Mouse (Mus musculus): ENCODE results near the gene Arhgef17. TPM values are rescaled to one million over a fixed set of nuclear protein-coding genes. Genes with fewer than 3 reads are reported as not detected.

Gene Arhgef17
- polyA plus RNA-seq, 1 experiment from 2014 or later, result 1.7 TPM

DNA sequence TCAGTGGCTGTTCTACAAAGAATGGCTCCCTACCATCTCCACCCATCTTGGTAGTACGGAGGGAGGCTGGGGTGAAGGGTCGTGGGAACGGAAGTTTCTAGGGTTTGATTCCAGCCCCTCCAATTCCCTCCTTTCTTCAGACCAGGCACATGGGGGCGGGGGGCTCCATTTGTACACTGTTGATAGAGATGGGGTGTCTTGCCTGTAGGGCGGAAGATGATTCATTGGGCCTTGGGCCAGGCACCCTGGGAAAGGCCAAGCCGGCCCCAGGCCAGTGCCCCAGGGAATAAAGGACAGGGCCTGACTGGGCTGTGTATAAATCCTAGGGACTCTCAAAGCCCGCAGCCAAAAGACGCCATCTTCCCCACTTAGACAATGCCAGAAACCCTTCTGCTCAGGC, 23.8 kb downstream of the Arhgef17 start:
- no peaks in the 10 kb centered on the region for H3K9me3 ChIP-seq (replicated peaks)
- H3K36me3 ChIP-seq, result no peaks in the 10 kb centered on the region
- 0 out of 2 replicates have a peak, but pooled peaks cover 3% of the 10 kb centered on the region for H3K27me3 ChIP-seq (replicated peaks)
- no peak overlapping the region for H3K4me2 ChIP-seq
- 0 out of 2 replicates have a peak overlapping the region, but pooled peaks have one; percentile 20 for H3K27ac ChIP-seq
- peaks cover 48% of the 10 kb centered on the region for H3K4me1 ChIP-seq
- ATAC-seq, result no peak
- H3K4me3 ChIP-seq, result no peak overlapping the region
- WGBS (ENCODE audit: insufficient replicate concordance), result 77% methylated on average over 8 of the region's 8 CpGs
- H3K9ac ChIP-seq, result no peak overlapping the region

DNA sequence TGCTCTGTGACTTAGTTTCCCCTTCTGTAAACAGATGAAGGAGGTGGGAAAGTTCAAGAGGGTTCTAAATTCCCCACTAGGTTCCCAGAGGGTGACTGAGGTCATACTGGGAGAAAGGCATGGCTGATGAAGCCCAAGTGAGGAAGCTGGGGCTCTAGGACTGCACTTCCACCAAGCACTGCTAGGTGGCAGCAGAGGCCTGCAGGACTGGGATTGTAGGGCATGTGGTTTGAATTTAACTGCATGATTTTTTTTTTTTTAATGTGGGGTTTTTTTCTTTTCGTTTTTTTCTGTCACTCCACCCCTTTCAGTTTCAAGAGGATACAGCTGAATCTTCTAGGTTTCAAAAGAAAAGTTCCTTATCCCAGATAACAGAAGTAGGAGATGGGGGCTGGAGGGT, 24.7 kb downstream of the Arhgef17 start:
- no peaks in the 10 kb centered on the region for H3K9me3 ChIP-seq (replicated peaks)
- no peak overlapping the region for H3K4me2 ChIP-seq
- 0 out of 2 replicates have a peak overlapping the region, but pooled peaks have one; percentile 20 for H3K27ac ChIP-seq
- no peak overlapping the region for H3K4me3 ChIP-seq
- WGBS (ENCODE audit: insufficient replicate concordance), result 0% methylated on average over 1 of the region's 1 CpGs
- no peak overlapping the region for H3K9ac ChIP-seq
- 0 out of 2 replicates have a peak, but pooled peaks cover 3% of the 10 kb centered on the region for H3K27me3 ChIP-seq (replicated peaks)
- ATAC-seq, result no peak
- no peaks in the 10 kb centered on the region for H3K36me3 ChIP-seq
- H3K4me1 ChIP-seq, result peaks cover 42% of the 10 kb centered on the region

DNA sequence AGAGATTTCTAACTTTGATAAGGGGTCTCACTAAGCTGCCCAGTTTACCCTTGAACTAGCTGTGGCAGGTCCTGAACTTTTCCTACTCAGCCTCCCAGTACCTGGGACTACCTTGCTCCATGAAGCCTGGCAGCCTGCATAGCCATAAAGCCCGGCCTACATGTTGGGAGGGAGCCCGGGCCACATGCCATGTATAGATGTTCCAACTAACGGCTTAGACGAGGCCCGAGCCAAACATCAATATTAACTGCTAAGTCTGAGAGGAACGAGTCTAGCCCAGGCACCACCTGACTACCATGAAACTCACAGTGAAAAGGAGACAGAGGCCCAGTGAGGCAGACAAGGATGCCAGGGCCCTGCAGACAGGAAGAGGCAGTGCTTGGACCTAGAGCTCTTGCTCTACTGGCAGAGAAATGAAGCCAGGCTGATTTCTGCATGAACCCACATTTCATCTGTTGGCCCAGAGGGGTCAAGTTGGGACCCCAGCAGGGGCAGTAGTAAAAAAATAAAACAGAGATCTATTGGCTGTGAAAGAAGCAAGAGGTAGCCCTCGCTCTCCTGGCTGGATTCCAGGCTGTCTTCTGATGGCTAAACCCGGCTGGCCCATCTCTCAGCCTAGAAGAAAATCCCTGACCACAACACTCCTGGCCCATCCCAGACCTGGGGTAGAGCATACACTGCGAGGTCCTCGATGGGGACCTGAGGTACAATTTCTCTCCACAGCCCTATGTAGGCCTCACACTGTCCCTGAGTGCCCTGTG, 25.7 kb downstream of the Arhgef17 start:
- Histone ChIP-seq H3K27me3 (replicated peaks) (0 out of 2 replicates have a peak, but pooled peaks cover 3% of the 10 kb centered on the region), H3K36me3 (no peaks in the 10 kb centered on the region), H3K9me3 (replicated peaks) (no peaks in the 10 kb centered on the region), H3K4me2 (no peak overlapping the region), H3K27ac (no peak overlapping the region), H3K9ac (no peak overlapping the region), H3K4me3 (no peak overlapping the region), H3K4me1 (peaks cover 32% of the 10 kb centered on the region)
- 71% methylated on average over 10 of the region's 10 CpGs for whole genome bisulfite sequencing (ENCODE audit: insufficient replicate concordance)
- no peak for ATAC-seq

DNA sequence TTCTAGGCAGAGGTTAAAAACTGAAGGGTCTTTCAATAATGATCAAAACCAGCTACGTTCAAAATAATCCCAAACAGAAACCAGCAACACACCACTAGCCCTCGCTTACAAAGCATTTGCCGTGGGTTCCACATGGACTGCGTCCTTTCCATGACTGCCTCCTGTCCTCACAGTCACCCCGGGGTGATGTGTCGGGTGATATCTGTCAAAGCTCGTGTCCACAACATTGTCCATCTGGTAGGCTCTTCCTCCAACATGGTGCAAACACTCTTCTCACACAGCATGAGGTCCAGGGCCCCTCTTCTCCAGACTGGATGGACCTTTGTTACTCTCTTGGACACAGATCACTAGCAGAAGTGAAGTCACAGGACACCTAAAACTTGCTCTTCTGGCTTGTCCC, 26.9 kb downstream of the Arhgef17 start:
- Histone ChIP-seq H3K9ac (no peak overlapping the region), H3K4me1 (peaks cover 20% of the 10 kb centered on the region), H3K27ac (no peak overlapping the region), H3K36me3 (no peaks in the 10 kb centered on the region), H3K4me3 (no peak overlapping the region), H3K4me2 (no peak overlapping the region), H3K27me3 (replicated peaks) (0 out of 2 replicates have a peak, but pooled peaks cover 3% of the 10 kb centered on the region), H3K9me3 (replicated peaks) (no peaks in the 10 kb centered on the region)
- WGBS (ENCODE audit: insufficient replicate concordance), result 73% methylated on average over 7 of the region's 7 CpGs
- ATAC-seq, result no peak

DNA sequence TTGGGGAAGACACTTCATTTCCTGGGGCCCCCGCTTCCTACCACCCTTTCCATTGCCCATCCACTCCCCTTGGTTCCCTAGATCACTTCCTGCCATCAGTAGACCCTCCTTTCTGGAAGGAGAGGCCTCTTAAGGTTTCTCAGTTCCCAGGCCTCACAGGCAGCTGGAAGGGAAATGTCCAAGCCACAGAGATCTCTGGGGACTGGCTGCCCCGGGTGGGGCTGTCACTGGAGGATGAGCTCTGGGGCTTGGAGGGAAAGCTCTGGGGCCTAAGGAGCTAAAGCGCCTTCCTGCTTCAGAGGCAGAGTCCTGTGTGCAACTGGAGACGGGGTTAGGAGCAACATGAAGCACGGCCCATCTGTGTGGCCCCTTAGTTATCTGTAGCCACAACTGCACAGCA, 27.3 kb downstream of the Arhgef17 start:
- 44% methylated on average over 5 of the region's 5 CpGs for WGBS (ENCODE audit: insufficient replicate concordance)
- no peak for ATAC-seq
- no peak overlapping the region for H3K27ac ChIP-seq

DNA sequence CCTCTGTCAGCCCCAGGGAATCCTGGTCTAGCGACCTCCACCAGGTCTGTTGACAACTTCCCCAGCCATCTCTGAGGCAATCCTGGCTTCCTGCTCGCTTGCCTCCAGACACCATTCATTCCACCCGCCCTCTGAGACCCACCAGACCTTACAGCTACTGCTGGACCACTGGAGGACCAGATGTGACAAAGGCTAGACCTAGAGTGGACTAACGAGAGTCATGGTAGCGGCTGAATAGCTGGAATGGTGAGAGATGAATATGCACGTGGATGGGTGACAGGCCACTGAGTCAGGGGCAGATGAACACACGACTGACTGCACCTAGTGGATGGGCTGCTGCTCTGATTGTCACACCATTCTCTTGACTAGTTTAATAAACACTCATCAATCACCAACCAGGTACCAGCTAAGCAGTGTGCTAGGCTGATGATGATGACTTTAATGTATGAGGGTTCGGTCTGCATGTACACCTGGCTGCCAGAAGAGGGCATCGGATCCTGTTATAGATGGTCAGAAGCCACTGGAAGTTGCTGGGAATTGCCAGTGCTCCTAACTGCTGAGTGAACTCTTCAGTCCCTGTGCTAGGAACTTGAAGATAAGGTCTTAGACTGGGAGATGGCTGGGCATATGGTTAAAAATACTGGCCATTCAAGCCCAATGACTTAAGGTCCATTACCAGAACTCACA, 29.3 kb downstream of the Arhgef17 start:
- WGBS (ENCODE audit: insufficient replicate concordance), result 58% methylated on average over 9 of the region's 9 CpGs

More for the DNA sequence above, 27.3 kb downstream of the Arhgef17 start:
- Histone ChIP-seq H3K4me2 (no peak overlapping the region), H3K9me3 (replicated peaks) (no peaks in the 10 kb centered on the region), H3K4me1 (peaks cover 16% of the 10 kb centered on the region), H3K27me3 (replicated peaks) (0 out of 2 replicates have a peak, but pooled peaks cover 3% of the 10 kb centered on the region), H3K36me3 (no peaks in the 10 kb centered on the region), H3K4me3 (no peak overlapping the region), H3K9ac (no peak overlapping the region)

DNA sequence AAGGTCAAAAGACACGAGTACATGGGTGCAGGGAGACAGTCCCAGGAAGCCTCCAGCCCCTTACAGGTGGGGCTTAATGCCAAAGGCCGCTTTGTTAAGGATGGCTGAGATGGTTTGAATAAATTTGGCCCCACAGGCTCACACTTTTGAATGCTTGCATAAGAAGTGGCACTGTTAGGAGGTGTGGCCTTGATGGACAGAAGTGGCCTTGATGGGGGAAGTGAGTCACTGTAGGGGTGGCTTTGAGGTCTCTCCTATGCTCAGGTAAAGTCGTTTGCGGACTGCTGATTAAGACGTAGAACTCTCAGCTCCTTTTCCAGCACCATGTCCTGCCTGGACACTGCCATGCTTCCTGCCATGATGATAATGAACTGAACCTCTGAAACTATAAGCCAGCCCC, 34.1 kb downstream of the Arhgef17 start:
- Histone ChIP-seq H3K36me3 (no peaks in the 10 kb centered on the region), H3K27ac (no peak overlapping the region), H3K9me3 (replicated peaks) (no peaks in the 10 kb centered on the region), H3K4me3 (no peak overlapping the region), H3K4me2 (no peak overlapping the region), H3K9ac (no peak overlapping the region), H3K4me1 (peaks cover 25% of the 10 kb centered on the region), H3K27me3 (replicated peaks) (peaks cover 36% of the 10 kb centered on the region)
- ATAC-seq, result no peak
- WGBS (ENCODE audit: insufficient replicate concordance), result 65% methylated on average over 5 of the region's 5 CpGs

More for the DNA sequence above, 29.3 kb downstream of the Arhgef17 start:
- Histone ChIP-seq H3K4me1 (peaks cover 2% of the 10 kb centered on the region; the same call in 1 of the 2 replicates), H3K4me3 (no peak overlapping the region), H3K9ac (no peak overlapping the region), H3K36me3 (no peaks in the 10 kb centered on the region), H3K27ac (no peak overlapping the region), H3K9me3 (replicated peaks) (no peaks in the 10 kb centered on the region), H3K4me2 (no peak overlapping the region), H3K27me3 (replicated peaks) (no peaks in the 10 kb centered on the region)
- ATAC-seq, result no peak

DNA sequence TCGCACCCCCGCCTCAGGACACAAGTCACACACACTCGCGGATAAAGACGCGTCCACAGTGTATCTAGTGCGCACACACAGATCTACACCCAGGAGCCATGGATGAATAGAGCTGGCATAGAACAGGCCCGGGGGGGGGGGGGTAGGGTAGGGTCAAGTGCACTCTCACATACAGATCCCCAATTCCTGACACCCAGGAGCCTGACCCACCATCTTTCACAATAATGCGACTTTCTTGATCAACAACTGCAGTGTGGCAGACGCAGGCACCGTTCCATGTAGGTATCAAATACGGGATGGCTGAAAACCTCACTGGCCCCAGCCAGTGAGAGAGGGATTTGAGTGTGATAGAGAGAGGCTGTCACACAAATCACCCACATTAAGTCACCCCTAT, 37.1 kb downstream of the Arhgef17 start:
- Histone ChIP-seq H3K4me1 (peaks cover 25% of the 10 kb centered on the region), H3K36me3 (peaks cover 5% of the 10 kb centered on the region; the same call in 1 of the 2 replicates), H3K9me3 (replicated peaks) (no peaks in the 10 kb centered on the region), H3K27me3 (replicated peaks) (peaks cover 36% of the 10 kb centered on the region), H3K27ac (no peak overlapping the region), H3K9ac (peak overlapping the region; percentile 53), H3K4me3 (peak overlapping the region; percentile 55), H3K4me2 (peak overlapping the region; percentile 82)
- ATAC-seq, result no peak
- WGBS (ENCODE audit: insufficient replicate concordance), result 8% methylated on average over 12 of the region's 12 CpGs

DNA sequence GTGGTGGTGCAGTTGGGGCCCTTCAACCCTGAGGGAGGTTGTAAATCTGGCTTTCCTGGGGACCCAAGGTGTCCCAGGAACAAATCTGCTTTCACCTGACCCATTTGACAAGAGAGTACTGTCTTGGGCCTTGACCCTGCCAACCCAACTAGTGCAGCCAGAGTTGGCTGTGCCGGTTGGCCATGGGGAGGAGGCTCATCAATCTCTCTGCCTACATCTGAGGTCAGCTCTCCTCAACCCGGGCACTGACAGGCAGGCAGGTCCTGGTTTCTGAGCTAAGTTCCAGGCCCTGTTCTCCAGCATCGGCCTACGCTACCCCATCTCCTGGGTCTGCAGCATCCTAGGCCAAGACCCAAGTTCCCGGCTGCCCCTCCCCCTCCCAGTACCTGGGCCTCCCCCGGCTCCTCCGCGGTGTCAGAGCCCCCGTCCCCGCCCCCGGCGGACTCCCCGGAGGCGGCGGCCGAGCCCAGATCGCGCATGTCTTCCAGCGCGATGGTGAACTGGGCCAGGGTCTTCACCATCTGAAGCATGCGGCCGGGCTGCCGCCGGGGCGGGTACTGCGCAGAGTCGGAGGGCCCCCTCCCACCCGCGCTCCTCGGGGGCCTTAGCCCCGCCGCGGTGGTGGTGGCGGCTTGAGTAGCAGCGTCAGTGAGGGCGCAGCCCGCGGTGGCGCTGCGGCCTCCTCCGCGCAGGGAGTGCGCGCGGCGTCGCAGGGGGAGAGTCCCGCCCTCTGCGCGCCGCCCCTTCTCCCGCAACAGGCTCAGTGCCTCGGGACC, 37.7 kb downstream of the Arhgef17 start:
- WGBS (ENCODE audit: insufficient replicate concordance), result 4% methylated on average over 53 of the region's 53 CpGs
- Histone ChIP-seq H3K9me3 (replicated peaks) (no peaks in the 10 kb centered on the region), H3K4me2 (peak overlapping the region; percentile 82), H3K9ac (peak overlapping the region; percentile 53), H3K36me3 (peaks cover 11% of the 10 kb centered on the region; the same call in 1 of the 2 replicates), H3K4me3 (peak overlapping the region; percentile 55), H3K27me3 (replicated peaks) (peaks cover 36% of the 10 kb centered on the region), H3K4me1 (peaks cover 25% of the 10 kb centered on the region), H3K27ac (no peak overlapping the region)
- peak; percentile 17; the same call in 1 of the 2 replicates for ATAC-seq

DNA sequence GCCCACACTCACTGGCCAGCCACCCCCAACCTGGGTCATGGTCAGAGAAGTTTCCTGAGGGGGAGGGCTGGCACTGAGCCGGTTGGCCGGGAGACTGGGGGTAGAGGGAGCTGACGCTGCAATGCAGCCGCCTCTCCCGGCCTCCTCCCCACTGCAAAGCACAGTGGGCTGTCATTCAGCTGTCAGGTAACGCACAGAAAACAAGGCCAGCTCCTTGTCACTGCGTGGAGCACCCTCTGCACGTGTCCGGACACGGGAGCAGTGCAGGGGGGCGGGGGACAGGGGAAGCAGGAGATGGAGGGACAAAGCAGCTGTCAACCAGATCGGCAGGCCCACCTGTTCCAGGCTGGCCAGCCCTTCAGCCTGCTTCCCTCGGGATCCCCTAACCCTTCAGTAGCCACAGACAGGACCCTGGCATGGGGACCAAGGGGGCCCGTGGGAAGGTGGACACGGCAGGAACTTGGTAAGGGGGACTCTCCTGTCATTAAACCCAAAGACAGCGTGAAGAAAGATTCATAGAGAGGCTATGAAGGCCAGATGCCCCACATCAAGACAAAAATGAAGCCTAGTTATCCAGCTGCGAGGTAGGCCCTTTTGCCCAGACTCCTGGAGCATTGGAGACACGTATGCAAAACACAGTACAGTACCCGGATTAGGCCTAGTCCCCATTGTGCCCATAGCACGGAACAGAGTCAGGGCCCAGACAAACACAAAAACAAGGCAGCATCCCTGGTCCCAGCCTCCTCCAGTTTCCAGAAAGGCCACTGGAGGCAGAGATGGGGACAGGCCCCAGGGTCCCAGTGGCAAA, 38.5 kb downstream of the Arhgef17 start:
- Histone ChIP-seq H3K9ac (no peak overlapping the region), H3K9me3 (replicated peaks) (no peaks in the 10 kb centered on the region), H3K4me1 (peaks cover 25% of the 10 kb centered on the region), H3K36me3 (peaks cover 15% of the 10 kb centered on the region; the same call in 1 of the 2 replicates), H3K27ac (no peak overlapping the region), H3K4me2 (no peak overlapping the region), H3K27me3 (replicated peaks) (peaks cover 36% of the 10 kb centered on the region), H3K4me3 (no peak overlapping the region)
- no peak for ATAC-seq
- 61% methylated on average over 20 of the region's 20 CpGs for WGBS (ENCODE audit: insufficient replicate concordance)

DNA sequence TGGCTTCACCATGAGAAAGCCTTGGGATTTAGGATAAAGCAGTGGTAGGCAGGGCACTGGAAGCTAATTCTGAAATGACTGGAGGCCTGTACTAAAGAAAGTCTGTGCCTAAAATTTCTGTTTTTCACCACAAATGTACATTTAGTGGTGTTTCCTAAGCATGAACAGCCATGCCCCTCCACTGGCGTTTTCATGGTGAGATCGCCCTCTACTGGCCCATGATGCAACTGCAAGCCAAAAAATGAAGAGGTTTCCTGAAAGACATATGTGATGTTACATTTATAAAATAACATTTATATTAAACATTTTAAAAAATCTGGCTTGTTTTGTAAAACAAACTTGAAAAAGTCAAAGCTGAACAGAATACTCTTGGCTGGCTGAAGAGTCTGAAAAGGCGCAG, 45.4 kb downstream of the Arhgef17 start:
- peaks cover 47% of the 10 kb centered on the region for H3K36me3 ChIP-seq
- 28% methylated on average over 3 of the region's 3 CpGs for WGBS (ENCODE audit: insufficient replicate concordance)
- H3K4me2 ChIP-seq, result no peak overlapping the region
- no peak overlapping the region for H3K9ac ChIP-seq
- ATAC-seq, result no peak
- no peaks in the 10 kb centered on the region for H3K9me3 ChIP-seq (replicated peaks)
- no peaks in the 10 kb centered on the region for H3K4me1 ChIP-seq
- H3K4me3 ChIP-seq, result no peak overlapping the region
- H3K27me3 ChIP-seq (replicated peaks), result no peaks in the 10 kb centered on the region
- H3K27ac ChIP-seq, result no peak overlapping the region
